Mouse (Mus musculus) kidney, postnatal 14 days (tissue): ENCODE results near the gene Vps33a.

Experiments used
- DNase-seq: peaks from one replicate; pipeline ENCODE4 v3.0.0; 2022; ENCODE audit warnings: mixed read lengths

Vps33a gene

GRCm38 (mm10) chr5:123572357-123573186 lies at the start of gene Vps33a:
TSS of gene Vps33a (minus strand) at chr5:123573038.
- peak; percentile 99 for DNase-seq

DNA sequence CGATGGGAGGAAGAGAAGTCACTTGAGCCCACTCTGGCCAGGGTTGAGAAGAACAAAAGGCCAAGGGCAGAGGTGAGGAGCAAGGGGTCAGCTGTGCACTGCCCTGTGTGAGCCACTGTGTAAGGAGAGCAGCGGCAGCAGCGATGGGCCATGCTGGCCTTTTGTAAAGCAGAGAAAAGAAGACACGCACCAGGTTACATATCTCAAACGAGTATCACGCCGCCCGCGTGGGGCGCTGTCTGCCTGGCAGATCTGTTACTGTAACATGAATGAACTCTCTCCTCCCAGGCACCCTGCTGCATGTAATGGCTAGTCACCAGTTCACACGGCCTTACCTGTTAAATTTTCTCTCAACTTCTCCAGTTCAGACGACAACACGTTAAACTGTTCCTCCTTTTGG lies 49.6 kb upstream of the Vps33a start:
- DNase-seq = no peak

- peak; percentile 30 for DNase-seq
Measured at GRCm38 (mm10) chr5:123618558-123618957, 45.7 kb upstream of the Vps33a start.

DNA sequence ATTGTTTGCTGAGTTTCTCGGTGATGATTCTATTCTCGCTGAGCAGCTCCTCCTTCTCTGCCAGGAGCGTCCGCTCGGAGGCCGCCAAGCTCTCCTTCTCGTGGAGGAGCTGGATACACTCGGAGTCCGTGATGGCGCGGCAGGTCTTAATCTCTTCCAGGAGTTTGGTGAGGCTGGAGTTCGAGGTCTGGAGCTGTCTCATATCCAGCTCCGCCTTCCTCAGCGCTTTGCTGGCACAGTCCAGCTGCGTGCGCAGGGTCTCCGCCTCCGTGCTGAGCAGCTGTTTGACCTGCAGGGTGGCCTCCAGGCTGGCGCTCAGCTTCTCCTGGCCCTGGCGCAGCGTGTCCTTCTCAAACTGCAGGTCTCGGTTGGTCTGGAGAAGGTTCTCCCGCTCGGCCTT lies 41.4 kb upstream of the Vps33a start:
- DNase-seq = no peak

DNA sequence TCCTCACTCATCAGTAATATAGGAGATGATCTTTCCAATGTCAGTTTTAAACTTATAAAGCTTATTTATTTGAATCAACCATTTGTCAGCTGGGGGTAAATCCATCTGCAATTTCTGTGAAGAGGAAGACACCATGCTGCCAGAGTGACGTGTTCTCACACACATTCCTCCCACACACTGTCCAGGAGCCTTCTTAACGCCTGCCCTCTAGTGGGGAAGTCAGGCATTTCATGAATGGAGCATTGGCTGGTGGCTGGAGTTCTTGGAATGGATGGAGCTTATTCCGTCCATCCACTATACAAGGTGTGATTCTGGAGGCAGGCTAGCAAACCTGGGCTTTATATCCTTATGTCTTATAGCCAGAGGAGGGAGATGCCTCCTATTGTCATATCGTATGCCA lies 37.0 kb upstream of the Vps33a start:
- DNase-seq = peak; percentile 82

GRCm38 (mm10) chr5:123609416-123609815 lies 36.6 kb upstream of the Vps33a start:
- no peak for DNase-seq

- peak; percentile 72 for DNase-seq
Measured at GRCm38 (mm10) chr5:123607211-123607669, 34.4 kb upstream of the Vps33a start.

DNA sequence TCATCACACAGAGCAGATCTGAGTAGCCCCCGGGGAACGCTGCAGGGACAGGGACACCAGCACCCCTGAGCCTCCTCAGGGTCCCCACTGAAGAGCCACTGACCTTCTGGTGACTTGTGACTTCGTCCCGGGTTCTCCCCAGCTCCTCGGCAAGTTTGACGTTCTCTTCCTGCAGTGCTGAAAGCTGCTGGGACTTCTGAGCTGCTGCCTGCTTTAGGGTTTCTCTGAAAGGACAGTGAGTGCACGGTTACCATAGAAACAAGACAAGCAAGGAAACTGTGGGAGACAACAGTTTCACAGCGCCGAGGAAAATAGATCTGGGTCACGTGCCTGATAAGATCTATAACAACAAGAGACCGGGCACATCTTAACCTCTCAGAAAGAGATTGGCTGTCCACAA lies 30.7 kb upstream of the Vps33a start:
- peak; percentile 51 for DNase-seq

DNA sequence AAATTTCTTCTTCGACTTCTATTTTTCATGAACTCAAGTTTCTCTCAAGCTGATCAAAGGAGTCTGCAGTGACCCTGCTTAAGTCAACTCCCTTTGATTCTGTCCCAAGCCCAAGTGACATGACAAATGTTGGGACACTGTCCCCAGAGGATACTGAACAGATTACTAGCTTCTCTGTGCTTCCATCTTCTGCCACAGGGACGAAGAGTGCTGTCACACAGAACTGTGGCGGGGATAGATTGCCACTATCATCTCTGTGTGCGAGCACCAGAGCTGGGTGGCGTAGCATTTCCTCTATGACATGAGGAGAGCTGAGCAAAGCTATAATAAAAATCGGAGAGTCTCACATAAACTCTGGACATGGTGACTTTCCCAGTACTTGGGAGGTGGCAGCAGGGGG lies 29.3 kb upstream of the Vps33a start:
- DNase-seq = peak; percentile 18

GRCm38 (mm10) chr5:123599319-123599718 lies 26.5 kb upstream of the Vps33a start:
- peak; percentile 31 for DNase-seq

GRCm38 (mm10) chr5:123593622-123594280 lies 20.9 kb upstream of the Vps33a start:
- no peak for DNase-seq

DNA sequence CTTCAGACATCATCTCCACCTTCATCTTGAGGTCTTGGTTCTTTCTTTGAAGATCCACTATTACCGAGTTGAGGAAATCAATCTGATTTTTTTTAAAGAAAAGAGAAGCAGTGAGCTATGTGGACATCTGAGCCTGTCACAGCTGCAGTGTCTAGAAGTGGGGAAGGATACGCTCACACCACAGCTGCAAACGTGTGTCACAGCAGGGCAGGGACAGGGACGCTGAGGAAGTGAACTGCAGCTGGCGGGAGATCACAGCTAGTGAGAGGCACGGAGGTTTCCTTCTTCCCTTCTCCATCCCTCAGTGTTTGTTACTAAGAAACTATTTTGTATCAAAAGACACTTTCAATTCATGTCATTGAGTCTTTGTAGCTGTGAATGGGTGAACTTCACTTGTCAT lies 7.2 kb upstream of the Vps33a start:
- no peak for DNase-seq

DNA sequence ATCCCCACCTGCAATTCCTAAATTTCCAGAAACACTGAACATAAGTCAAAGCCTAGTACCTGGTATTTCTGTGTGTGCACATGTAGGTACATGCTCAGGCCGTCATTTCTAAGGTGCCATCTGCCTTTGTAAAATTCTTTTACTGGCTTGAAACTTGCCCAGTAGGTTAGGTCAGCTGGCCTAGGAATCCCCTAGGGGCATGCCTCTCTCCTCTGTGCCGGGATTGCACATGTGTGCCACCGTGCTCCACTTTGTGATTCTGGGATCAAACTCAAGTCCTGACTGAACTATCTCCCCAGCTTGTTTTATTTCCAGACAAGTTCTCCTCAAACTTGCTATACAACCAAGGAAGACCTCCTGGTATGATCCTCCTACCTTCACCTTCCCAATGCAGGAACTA lies 3.9 kb upstream of the Vps33a start:
- DNase-seq = no peak

- DNase-seq = no peak
Measured at GRCm38 (mm10) chr5:123573362-123573761, 524 bp upstream of the Vps33a start.

GRCm38 (mm10) chr5:123561128-123561527 lies 11.7 kb downstream of the Vps33a start:
- DNase-seq = no peak

DNA sequence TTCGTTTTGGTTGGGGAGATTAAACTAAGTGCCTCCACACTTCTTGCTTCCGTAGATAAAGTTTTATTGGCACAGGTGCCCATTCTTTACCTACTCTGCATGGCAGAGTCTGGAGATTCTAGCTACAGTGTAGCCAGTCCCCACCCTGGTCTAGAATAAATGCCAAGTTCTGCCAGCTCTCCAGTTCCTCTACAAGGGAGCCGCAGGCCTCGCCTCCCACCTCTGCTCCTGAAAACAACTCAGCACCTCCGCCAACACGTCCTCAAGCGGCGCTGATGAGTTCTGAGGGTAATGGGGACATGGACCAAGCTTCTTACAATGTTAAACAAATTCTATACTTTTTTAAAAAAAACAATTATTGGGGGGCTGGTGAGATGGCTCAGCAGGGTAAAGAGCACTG lies 13.2 kb downstream of the Vps33a start:
- DNase-seq = no peak

DNA sequence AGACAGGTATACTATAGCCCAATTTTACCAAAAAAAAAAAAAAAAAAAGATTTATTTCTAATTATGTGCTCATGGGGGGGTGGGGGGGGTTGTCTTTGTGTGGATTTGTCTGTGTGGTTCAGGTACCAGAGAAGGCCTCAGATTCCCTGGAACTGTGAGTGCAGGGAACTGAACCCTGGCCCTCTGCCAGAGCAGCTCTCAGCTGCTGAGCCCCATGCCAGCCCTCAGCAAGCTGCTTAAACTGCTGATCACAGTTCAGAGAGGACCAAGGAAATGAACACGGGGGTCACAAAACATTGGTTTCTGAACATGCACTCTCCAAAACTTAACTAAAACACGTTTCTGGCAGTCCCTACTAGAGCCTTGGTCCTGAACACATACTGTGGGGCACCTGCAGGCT lies 16.4 kb downstream of the Vps33a start:
- peak; percentile 79 for DNase-seq

DNA sequence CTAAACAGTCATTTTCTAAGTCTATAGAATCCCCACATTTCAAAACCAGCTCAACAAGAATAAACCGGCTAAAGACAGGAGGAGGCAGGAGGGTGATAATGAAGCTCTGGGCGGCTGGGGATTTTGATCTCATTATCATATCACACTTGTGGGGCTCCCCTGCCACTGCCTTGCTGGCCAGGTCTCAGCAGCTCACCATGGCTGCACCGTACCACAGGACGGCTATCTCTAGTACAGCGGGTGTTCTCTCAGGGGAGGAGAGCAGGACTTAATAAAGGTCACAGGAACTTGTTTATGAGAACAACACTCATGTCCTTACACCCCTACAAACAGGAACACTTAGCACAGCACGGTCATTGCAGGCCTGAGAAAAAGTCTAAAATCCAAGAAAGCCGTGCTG lies 17.1 kb downstream of the Vps33a start:
- no peak for DNase-seq

DNA sequence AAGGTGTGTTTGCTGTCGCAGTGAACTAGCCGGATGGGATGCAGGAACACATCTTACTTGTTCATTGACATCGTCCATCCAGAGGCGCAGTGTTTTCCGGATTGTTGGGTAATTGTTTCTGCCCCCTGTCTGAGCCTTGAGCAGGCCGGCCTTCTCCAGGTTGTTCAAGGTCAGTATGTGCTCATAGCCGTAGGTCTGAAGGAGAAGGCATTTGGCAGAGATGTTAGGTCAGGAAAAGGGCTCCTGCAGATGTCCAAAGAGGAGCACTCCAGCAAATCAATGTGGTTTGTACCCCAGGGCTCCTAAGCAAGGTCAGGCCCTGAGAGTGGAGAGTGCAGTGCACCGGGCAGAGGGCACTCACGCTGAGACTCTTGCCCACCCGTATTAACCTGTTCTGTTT lies 39.0 kb downstream of the Vps33a start:
- no peak for DNase-seq

DNA sequence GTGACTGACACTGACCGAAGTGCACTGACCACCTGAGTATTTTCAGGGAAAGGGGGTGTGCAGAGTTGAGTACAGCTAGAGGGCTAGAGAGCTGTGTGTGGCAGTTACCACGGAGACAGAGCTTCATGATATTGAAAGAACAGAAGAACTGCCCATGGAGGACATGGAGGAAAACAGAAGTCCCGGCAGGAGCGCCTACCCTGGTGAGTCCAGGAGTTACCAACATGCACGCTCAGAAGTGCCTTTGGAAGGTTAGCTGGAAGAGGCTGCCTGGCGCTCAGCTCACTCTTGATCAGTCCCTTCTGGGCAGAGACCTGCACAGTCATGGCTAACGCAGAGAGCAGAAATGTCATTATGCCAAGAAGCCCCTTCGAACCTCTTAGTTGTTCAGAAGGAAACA lies 42.8 kb downstream of the Vps33a start:
- no peak for DNase-seq

GRCm38 (mm10) chr5:123528641-123529040 lies 44.2 kb downstream of the Vps33a start:
- DNase-seq = no peak

DNA sequence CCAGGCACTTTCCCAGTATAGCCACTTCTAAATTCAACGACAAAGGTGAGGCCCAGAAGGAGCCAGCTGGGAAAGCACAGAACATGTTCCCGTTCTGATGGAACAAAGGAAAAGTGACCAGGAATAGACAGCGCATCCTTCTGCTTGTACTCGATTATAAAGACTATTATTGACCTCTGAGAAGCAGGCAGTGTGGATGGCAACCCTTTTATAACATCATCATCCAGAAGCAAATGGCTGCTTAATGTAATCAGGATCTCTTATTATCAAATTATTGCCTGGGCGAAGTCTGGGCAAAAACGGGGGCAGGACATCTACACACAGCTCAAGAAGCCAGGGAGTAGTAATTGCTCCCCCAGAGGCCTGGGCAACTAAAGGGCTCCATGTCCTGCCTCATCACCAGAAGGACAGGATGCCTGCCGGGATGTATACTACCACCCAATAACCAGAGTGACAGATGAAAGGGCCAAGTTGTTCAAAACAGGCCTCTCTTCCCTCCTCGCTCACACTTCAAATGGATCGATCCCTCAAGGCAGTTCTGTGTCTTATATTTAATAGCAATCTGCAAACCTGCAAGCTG lies 46.8 kb downstream of the Vps33a start:
- no peak for DNase-seq

DNA sequence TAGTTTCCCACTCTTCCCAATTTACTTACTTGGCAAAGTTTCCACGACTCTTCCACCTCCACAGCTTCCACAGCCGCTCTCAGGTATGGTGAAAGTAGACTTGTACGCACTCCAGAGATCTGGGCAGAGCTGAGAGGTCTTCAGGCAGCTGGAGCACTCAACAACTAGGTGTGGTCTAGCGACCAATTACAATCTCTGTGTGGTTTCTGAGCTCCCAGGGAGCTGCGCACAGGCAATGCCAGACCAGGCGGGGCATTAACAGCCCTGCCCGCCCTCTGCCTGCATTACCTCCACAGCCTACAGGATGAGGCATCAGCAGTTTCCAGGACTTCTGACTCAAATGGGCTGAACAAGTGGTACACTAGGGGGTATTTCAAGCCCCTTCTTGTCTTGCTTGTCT lies 47.6 kb downstream of the Vps33a start, which contains the start of gene Gm49027:
Gene Gm49027, minus strand, starts transcription at position 208 of the 400 bp plus-strand sequence.
- no peak for DNase-seq

DNA sequence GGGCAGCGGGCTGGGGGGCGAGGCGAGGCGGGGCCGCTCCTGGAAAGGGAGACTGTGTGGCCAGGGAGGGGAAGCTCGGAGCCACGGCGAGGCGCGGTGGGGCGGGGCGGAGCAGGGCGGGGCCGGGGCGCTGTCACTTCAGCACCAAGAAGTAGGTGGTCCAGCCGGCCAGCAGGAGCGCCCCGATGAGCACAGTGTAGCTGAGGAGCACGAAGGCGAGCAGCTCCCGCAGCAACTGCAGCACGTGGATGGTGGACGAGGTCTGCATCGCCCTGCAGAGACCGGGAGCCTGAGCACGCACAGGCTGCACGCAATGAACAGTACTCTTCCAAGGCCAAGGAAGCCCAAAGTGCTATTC lies 48.5 kb downstream of the Vps33a start:
- no peak for DNase-seq
